Comparison of ENCODE assay signal across 28 mouse cellular contexts in genomic region chr4:100877351-100877750, GRCm38 (mm10).
"Had no signal": no experiment of that assay in that cellular context is flagged by ENCODE, and none has a peak within 500 bp of the region (broad histone marks: within the 10 kb centered on the region; RNA-seq: fewer than 3 reads in every experiment).

No protein-coding gene starts in this region.

- H3K27me3 ChIP-seq: heart, embryonic 12.5 days; heart, embryonic 13.5 days; heart, embryonic 15.5 days; hindbrain, embryonic 12.5 days; hindbrain, embryonic 13.5 days; hindbrain, embryonic 15.5 days; intestine, embryonic 15.5 days; kidney, embryonic 15.5 days had no signal

- DNase-seq: heart, postnatal 10 days; heart, postnatal 14 days; heart, postnatal 4 days; kidney, adult 11 months; kidney, adult 18-20 months; kidney, adult 2 months; kidney, adult 8-10 months; kidney, adult 9 months; kidney, postnatal 10 days; kidney, postnatal 14 days; kidney, postnatal 25 days; kidney, postnatal 36 days; kidney, postnatal 4 days; layer of hippocampus, adult 9-11 months; layer of hippocampus, postnatal 36 days had no signal

- ATAC-seq: hindbrain, embryonic 16.5 days; hindbrain, postnatal 0 days; inflammation-experienced regulatory T-cells, adult 6 months; intestine, embryonic 15.5 days; intestine, embryonic 16.5 days; intestine, postnatal 0 days had no signal
